Mouse (Mus musculus): ENCODE data around the gene Twist2. TPM values are rescaled to one million over a fixed set of nuclear protein-coding genes. Genes with fewer than 3 reads are reported as not detected.

The Twist2 gene
- total and polyA plus RNA-seq, 3 experiments: not detected

DNA sequence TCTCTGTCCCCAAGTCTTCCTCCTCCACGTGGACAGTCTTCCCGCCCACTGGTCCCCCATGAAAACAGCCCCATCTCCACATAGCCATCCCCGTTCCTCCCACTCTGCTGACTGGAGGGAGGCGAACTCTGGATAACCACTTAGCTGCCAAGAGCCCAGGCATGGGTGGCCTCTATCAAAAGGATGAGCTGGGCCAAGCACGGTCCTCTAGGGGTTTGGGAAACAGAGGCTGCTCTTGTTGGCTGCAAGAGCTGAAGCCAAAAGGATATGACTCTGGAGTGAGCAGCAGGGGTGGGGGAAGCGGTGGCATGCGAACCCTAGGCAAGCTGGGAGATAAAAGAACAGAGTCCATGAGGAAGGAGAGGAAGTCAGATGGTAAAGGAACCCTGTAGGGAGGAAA, 50.0 kb downstream of the Twist2 start:
- Histone ChIP-seq H3K9ac (ENCODE audit: control insufficient read depth, low read depth, low read length, poor library complexity, severe bottlenecking) (no peak overlapping the region), H3K4me3 (ENCODE audit: control insufficient read depth in 1 of 2, insufficient read depth in 1 of 2, low read depth in 2 of 2, low read length in 2 of 2) (no peak overlapping the region), H3K79me2 (ENCODE audit: control insufficient read depth, insufficient read depth, low read length, poor library complexity) (no peaks in the 10 kb centered on the region), H3K27me3 (ENCODE audit: control insufficient read depth in 1 of 2, insufficient read depth in 2 of 2, low read length in 2 of 2) (no peaks in the 10 kb centered on the region), H3K9me3 (replicated peaks; ENCODE audit: insufficient read depth, low read length) (no peaks in the 10 kb centered on the region; the same call in 1 of the 2 replicates), H3K4me1 (ENCODE audit: control insufficient read depth in 1 of 2, insufficient read depth in 2 of 2, low read length in 2 of 2) (no peaks in the 10 kb centered on the region), H3K27ac (ENCODE audit: control insufficient read depth, low read depth, low read length) (no peak overlapping the region), H3K36me3 (ENCODE audit: control insufficient read depth in 1 of 2, insufficient read depth in 2 of 2, low read length in 2 of 2) (no peaks in the 10 kb centered on the region)
- DNase-seq (ENCODE audit: low read depth, low spot score): no peak
- TF ChIP-seq POLR2AphosphoS2 (IDR thresholded peaks at IDR 0.05; ENCODE audit: low read length) (no peak), USF2 (IDR thresholded peaks at IDR 0.05; ENCODE audit: borderline replicate concordance in 1 of 2, insufficient read depth in 1 of 2, low read depth in 1 of 2, low read length in 2 of 2) (no peak), JUND (IDR thresholded peaks at IDR 0.05; ENCODE audit: low read depth, low read length) (no peak), CHD1 (IDR thresholded peaks at IDR 0.05; ENCODE audit: low read depth, low read length) (no peak), TAL1 (IDR thresholded peaks at IDR 0.05; ENCODE audit: low read length) (no peak), ZNF384 (IDR thresholded peaks at IDR 0.05; ENCODE audit: low read depth, low read length) (no peak), CTCF (IDR thresholded peaks at IDR 0.05 in 2 of 3, conservative IDR thresholded peaks at IDR 0.05 in 1 of 3; ENCODE audit: control insufficient read depth in 1 of 3, insufficient read depth in 1 of 3, low read depth in 2 of 3, low read length in 3 of 3, poor library complexity in 1 of 3, severe bottlenecking in 1 of 3) (no peak), BHLHE40 (IDR thresholded peaks at IDR 0.05; ENCODE audit: borderline replicate concordance, low read depth, low read length) (no peak), RCOR1 (IDR thresholded peaks at IDR 0.05; ENCODE audit: low read depth, low read length) (no peak), NELFE (IDR thresholded peaks at IDR 0.05; ENCODE audit: low read depth, low read length) (no peak)

DNA sequence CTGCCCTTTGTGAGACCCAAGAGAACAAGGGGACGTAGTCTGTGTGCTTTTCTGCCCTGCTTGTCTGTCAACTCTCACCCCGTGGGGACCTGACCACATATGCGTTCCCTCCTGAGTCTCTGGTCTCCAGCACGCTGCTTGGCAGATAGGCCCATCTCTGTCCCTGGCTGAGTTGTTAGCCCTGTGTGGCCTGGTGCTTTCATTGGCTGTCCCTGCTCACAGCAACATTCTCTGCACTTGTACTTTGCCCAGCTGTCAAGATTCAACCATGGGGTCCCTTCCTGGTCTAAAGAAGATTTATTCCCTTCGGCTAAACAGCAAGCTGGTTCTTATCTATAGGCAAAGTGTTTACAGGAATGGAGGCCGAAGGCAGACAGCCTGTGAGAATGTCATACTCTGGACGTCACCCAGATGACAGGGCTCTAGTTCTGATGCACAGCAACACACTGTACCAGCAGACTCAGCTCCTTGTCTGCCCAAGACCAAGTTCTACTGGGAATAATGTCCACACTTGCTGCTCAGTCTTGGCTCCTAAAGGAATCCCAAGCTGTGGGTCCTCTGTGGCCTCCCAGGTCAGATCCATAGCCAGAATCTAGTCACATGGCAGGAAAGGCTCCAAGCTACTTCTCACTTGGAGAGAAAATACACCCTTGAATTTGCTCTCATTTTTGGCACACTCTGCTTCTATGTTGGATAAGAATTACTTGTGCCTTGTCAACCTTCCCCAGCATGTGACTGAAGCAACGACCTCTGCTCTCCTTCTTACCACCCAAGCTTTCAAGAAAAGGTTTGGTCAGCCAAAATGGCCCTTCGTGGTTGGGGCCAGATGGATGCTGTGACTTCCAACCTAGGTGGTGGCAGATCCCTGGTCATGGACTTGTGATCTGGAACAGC, 55.8 kb downstream of the Twist2 start:
- Histone ChIP-seq H3K4me3 (ENCODE audit: control insufficient read depth in 1 of 2, insufficient read depth in 1 of 2, low read depth in 2 of 2, low read length in 2 of 2) (no peak overlapping the region), H3K79me2 (ENCODE audit: control insufficient read depth, insufficient read depth, low read length, poor library complexity) (no peaks in the 10 kb centered on the region), H3K4me1 (ENCODE audit: control insufficient read depth in 1 of 2, insufficient read depth in 2 of 2, low read length in 2 of 2) (peaks cover 2 to 4% of the 10 kb centered on the region in 2 experiments; a peak in 2 of 4 replicates), H3K27me3 (ENCODE audit: control insufficient read depth in 1 of 2, insufficient read depth in 2 of 2, low read length in 2 of 2) (no peaks in the 10 kb centered on the region), H3K36me3 (ENCODE audit: control insufficient read depth in 1 of 2, insufficient read depth in 2 of 2, low read length in 2 of 2) (no peaks in the 10 kb centered on the region), H3K27ac (ENCODE audit: control insufficient read depth, low read depth, low read length) (no peak overlapping the region), H3K9me3 (replicated peaks; ENCODE audit: insufficient read depth, low read length) (no peaks in the 10 kb centered on the region), H3K9ac (ENCODE audit: control insufficient read depth, low read depth, low read length, poor library complexity, severe bottlenecking) (no peak overlapping the region)
- TF ChIP-seq MXI1 (IDR thresholded peaks at IDR 0.05; ENCODE audit: low read depth, low read length) (no peak), KAT2A (conservative IDR thresholded peaks at IDR 0.05; ENCODE audit: low read depth, low read length) (no peak), POLR2AphosphoS2 (IDR thresholded peaks at IDR 0.05; ENCODE audit: low read length) (no peak), SIN3A (IDR thresholded peaks at IDR 0.05; ENCODE audit: low read length) (no peak), ETS1 (IDR thresholded peaks at IDR 0.05; ENCODE audit: low read depth, low read length) (no peak), USF2 (IDR thresholded peaks at IDR 0.05; ENCODE audit: borderline replicate concordance in 1 of 2, insufficient read depth in 1 of 2, low read depth in 1 of 2, low read length in 2 of 2) (no peak), POLR2A (IDR thresholded peaks at IDR 0.05; ENCODE audit: control insufficient read depth in 1 of 2, insufficient read depth in 1 of 2, low read depth in 1 of 2, low read length in 2 of 2, poor library complexity in 1 of 2) (no peak)
- no peak for DNase-seq (ENCODE audit: low read depth, low spot score)
